Mouse (Mus musculus) liver, embryonic 11.5 days (tissue): ENCODE measurements around the gene Mapk8. TPM values are rescaled to one million over a fixed set of nuclear protein-coding genes. Genes with fewer than 3 reads are reported as not detected.

Experiments used
- ATAC-seq: fragments of 200-750 bp; cut with Nextera tagmentation; replicated peaks from 2 replicates; pipeline ENCODE4 v1.8.0; 2017; ENCODE audit warnings: moderate number of reproducible peaks, mild to moderate bottlenecking, moderate TSS enrichment, moderate library complexity; ENCODE audit not compliant: low FRiP score
- DNase-seq: peaks from one replicate; pipeline ENCODE4 v3.0.0-alpha.2; 2017; ENCODE audit warnings: low spot score
- H3K27ac ChIP-seq: fragments of 300-500 bp; sonication (generic); 2 replicates; pipeline ENCODE4 v1.5.1; 2014; ENCODE audit warnings: mild to moderate bottlenecking, low read depth, low read length, control low read depth
- H3K27me3 ChIP-seq: fragments of 300-500 bp; sonication (generic); replicated peaks from 2 replicates; pipeline ENCODE4 v1.6.1; 2014; ENCODE audit warnings: low read length, mixed read lengths; ENCODE audit not compliant: control insufficient read depth, insufficient read depth
- H3K36me3 ChIP-seq: fragments of 300-500 bp; sonication (generic); 2 replicates; pipeline ENCODE4 v1.6.1; 2014; ENCODE audit warnings: mild to moderate bottlenecking, low read length, moderate library complexity, mixed read lengths; ENCODE audit not compliant: control insufficient read depth, insufficient read depth
- H3K4me1 ChIP-seq: fragments of 300-500 bp; sonication (generic); replicated peaks from 2 replicates; pipeline ENCODE4 v1.6.1; 2014; ENCODE audit warnings: low read length, mixed read lengths; ENCODE audit not compliant: control insufficient read depth, insufficient read depth
- H3K4me2 ChIP-seq: fragments of 300-500 bp; sonication (generic); 2 replicates; pipeline ENCODE4 v1.6.1; 2014; ENCODE audit warnings: mild to moderate bottlenecking, control low read depth, moderate library complexity
- H3K4me3 ChIP-seq: fragments of 300-500 bp; sonication (generic); 2 replicates; pipeline ENCODE4 v1.5.1; 2014; ENCODE audit warnings: low read depth, low read length, control low read depth
- H3K9ac ChIP-seq: fragments of 300-500 bp; sonication (generic); 2 replicates; pipeline ENCODE4 v1.6.1; 2014; ENCODE audit warnings: low read depth, low read length, control low read depth
- H3K9me3 ChIP-seq: fragments of 300-500 bp; sonication (generic); 2 replicates; pipeline ENCODE4 v1.6.1; 2016; ENCODE audit warnings: low read length, inconsistent platforms, mixed read lengths; ENCODE audit not compliant: control insufficient read depth
- WGBS: fragments of 180-500 bp; shearing (Covaris S2); extraction: QIAGEN DNeasy Blood & Tissue Kit; methylation state at CpG from one replicate; pipeline ENCODE4 v1.1.7; 2014; 5-methylcytosine and 5-hydroxymethylcytosine counted together
- polyA plus RNA-seq: library from polyadenylated mRNA; unstranded; fragments of >200 nt; fragmentation: Nextera tagmentation; extraction: Ambion mirVana; gene quantifications from 2 replicates; pipeline ENCODE4 v1.2.1, GENCODE M21; 2014

Gene Mapk8
- polyA plus RNA-seq, 1 experiment from 2014 or later = 10.5 TPM

DNA sequence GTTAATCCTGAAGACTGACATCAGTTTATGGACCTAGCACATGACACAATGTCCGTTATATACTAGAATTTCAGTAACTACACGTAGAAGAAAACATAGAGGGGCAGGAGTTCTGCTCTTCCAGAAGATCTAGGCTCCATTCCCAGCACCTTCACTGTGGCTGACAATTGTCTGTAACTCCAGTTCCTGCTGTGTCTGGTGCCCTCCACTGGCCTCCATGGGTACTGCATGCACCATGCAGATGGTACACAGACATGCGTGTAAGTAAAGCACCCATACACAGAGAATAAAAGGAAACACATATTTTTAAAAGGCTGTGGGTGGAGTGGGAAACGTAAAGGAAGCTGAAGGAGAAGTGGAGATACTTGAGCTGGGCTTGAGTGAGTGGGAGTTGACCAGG, 113.1 kb downstream of the Mapk8 start:
- H3K4me3 ChIP-seq = no peak overlapping the region
- 66% methylated on average over 4 of the region's 4 CpGs for WGBS
- H3K36me3 ChIP-seq = no peaks in the 10 kb centered on the region
- no peak for ATAC-seq
- H3K4me1 ChIP-seq = no peaks in the 10 kb centered on the region; the same call in 1 of the 2 replicates
- H3K27ac ChIP-seq = no peak overlapping the region
- no peak overlapping the region for H3K4me2 ChIP-seq
- H3K27me3 ChIP-seq = no peaks in the 10 kb centered on the region
- no peak for DNase-seq
- H3K9ac ChIP-seq = no peak overlapping the region
- H3K9me3 ChIP-seq = no peaks in the 10 kb centered on the region

DNA sequence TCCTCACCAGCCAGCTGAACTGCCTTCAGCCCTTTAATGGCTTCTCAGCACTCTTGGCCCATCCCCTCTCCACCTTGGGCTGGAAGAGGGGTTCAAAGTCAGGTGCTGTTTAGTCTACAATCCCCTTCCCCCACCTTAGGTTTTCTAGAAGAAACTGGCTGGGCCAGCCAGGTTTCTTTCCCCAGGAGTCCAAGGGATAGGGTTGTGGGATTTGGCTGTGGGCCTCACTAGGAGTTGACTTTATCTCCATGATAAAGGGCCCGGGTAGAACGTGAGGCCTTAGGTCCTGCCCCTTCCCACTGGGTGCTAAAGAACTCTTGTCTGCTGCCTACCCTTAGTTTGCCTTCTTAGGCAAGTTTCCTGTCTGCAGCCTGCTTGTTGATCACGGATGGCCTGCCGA, 115.3 kb downstream of the Mapk8 start:
- Histone ChIP-seq H3K27me3 (no peaks in the 10 kb centered on the region), H3K9ac (no peak overlapping the region), H3K4me3 (no peak overlapping the region), H3K4me1 (no peaks in the 10 kb centered on the region; the same call in 1 of the 2 replicates), H3K9me3 (no peaks in the 10 kb centered on the region), H3K4me2 (no peak overlapping the region), H3K27ac (no peak overlapping the region), H3K36me3 (no peaks in the 10 kb centered on the region)
- ATAC-seq (no peak), DNase-seq (no peak)
- WGBS = 47% methylated on average over 4 of the region's 4 CpGs

DNA sequence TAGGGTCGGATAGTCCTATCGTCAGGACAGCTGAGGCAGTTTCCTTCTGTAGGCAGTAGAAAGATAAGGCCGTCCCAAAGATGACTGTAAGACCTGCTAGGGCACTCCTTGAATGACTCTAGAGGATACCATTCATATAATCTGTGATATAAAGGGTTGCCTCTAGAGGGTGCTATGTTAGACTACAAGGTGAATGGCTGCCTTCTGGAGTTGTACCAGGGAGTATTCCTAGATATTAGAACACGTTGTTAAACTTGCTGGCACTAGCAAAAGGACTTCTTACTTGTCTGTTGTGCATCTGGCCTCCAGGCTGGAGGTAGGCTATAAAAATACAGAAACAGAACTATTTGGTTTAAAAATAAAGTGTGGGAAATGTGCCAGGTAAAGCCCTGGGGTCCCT, 116.0 kb downstream of the Mapk8 start:
- DNase-seq (no peak), ATAC-seq (no peak)
- no peaks in the 10 kb centered on the region for H3K36me3 ChIP-seq
- no peaks in the 10 kb centered on the region for H3K27me3 ChIP-seq
- no peak overlapping the region for H3K27ac ChIP-seq
- H3K9me3 ChIP-seq = no peaks in the 10 kb centered on the region
- 38% methylated on average over 4 of the region's 4 CpGs for WGBS
- no peak overlapping the region for H3K9ac ChIP-seq
- H3K4me1 ChIP-seq = no peaks in the 10 kb centered on the region; the same call in 1 of the 2 replicates
- no peak overlapping the region for H3K4me2 ChIP-seq
- H3K4me3 ChIP-seq = no peak overlapping the region

DNA sequence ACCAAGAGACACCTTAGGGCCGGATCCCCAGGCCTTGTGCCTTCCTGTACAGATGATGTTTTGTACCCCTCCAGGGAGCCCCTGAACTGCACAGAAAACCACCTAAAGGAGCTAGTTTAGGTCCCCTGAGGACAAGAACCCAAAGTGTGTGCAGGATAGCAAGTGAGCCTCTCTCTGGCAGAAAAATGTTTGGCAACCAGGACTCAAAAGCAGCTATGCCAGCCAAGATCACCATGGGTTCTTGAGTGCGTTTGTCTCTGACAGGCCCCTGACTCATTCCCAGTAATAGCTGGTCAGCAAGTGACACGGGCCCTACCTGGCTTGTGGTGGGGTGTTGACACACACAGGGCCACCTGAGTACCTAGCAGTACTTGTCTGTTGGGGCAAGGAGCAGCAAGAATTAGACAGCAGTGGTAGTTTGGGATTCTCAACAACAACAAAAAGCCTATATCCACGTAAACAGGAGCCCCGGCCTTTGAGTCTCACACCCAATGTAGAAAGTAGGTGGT, 117.6 kb downstream of the Mapk8 start:
- Histone ChIP-seq H3K27ac (no peak overlapping the region), H3K9ac (no peak overlapping the region), H3K36me3 (no peaks in the 10 kb centered on the region), H3K9me3 (no peaks in the 10 kb centered on the region), H3K4me2 (no peak overlapping the region), H3K4me3 (no peak overlapping the region), H3K4me1 (no peaks in the 10 kb centered on the region; the same call in 1 of the 2 replicates), H3K27me3 (no peaks in the 10 kb centered on the region)
- DNase-seq = no peak
- 83% methylated on average over 5 of the region's 5 CpGs for WGBS
- no peak for ATAC-seq

DNA sequence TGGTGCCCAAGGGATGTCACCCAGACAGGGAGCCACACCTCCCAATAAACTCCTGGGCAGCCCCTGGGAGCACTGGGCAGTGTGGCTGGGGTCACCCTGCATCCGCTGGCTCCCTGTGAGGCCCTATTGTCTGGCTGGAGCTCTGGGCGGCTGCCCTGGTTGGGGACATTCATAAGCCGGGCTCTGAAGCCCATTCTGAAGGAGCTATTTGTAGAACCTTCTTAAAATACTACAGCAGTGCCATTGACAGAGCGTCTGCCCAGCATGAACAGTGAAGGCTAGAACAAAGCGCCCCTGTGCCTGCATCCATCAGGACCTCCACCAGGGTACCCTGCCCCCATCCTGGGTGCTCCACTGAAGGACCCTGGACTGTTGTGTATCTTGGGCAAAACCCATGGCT, 118.6 kb downstream of the Mapk8 start:
- WGBS = 77% methylated on average over 5 of the region's 5 CpGs
- DNase-seq = no peak
- H3K4me2 ChIP-seq = no peak overlapping the region
- H3K4me3 ChIP-seq = no peak overlapping the region
- H3K9me3 ChIP-seq = no peaks in the 10 kb centered on the region
- H3K27ac ChIP-seq = no peak overlapping the region
- no peaks in the 10 kb centered on the region for H3K36me3 ChIP-seq
- H3K27me3 ChIP-seq = peaks cover under 1% of the 10 kb centered on the region; the same call in 1 of the 2 replicates
- ATAC-seq = no peak
- no peak overlapping the region for H3K9ac ChIP-seq
- H3K4me1 ChIP-seq = no peaks in the 10 kb centered on the region; the same call in 1 of the 2 replicates

Other genes starting within 250 kb of the Mapk8 start
- gene Arhgap22, start 233.1 kb downstream of the Mapk8 start, polyA plus RNA-seq = 8.5 and 14.0 TPM in 2 replicates
- not detected in 2 replicates for gene Frmpd2, start 24.5 kb upstream of the Mapk8 start, polyA plus RNA-seq
- gene Ptpn20, start 142.0 kb upstream of the Mapk8 start, polyA plus RNA-seq = 0.18 and 0.32 TPM in 2 replicates